Mouse (Mus musculus): ENCODE results near the gene Cetn4. TPM values are rescaled to one million over a fixed set of nuclear protein-coding genes. Genes with fewer than 3 reads are reported as not detected.
A peak's percentile ranks its signal among the peaks of the same experiment; 100 is the strongest.

The Cetn4 gene
- polyA plus RNA-seq, 1 experiment from 2014 or later: 6.5 TPM

- H3K9ac ChIP-seq (replicated peaks; ENCODE audit: low read depth): no peak overlapping the region
- H3K4me1 ChIP-seq (ENCODE audit: insufficient read depth, low read depth, low read length): no peaks in the 10 kb centered on the region
- ATAC-seq: no peak
- no peaks in the 10 kb centered on the region for H3K9me3 ChIP-seq (ENCODE audit: low read length)
- DNase-seq (ENCODE audit: low spot score): no peak
- 77% methylated on average over 1 of the region's 1 CpGs for WGBS
- no peaks in the 10 kb centered on the region for H3K27me3 ChIP-seq (replicated peaks; ENCODE audit: insufficient read depth, low read length)
- H3K4me2 ChIP-seq (replicated peaks; ENCODE audit: low read depth, low read length): no peak overlapping the region
- no peak overlapping the region for H3K4me3 ChIP-seq (ENCODE audit: low read depth, low read length)
- no peaks in the 10 kb centered on the region for H3K36me3 ChIP-seq (ENCODE audit: insufficient read depth, low read length)
- TF ChIP-seq CTCF (IDR thresholded peaks at IDR 0.05) (no peak), EP300 (IDR thresholded peaks at IDR 0.05) (no peak)
- no peak overlapping the region for H3K27ac ChIP-seq (ENCODE audit: low read length)
Observed at GRCm38 (mm10) chr3:37280221-37280620, 32.3 kb downstream of the Cetn4 start.

- no peak overlapping the region for H3K9ac ChIP-seq (replicated peaks; ENCODE audit: low read depth)
- no peaks in the 10 kb centered on the region for H3K36me3 ChIP-seq (ENCODE audit: insufficient read depth, low read length)
- no peak for TF ChIP-seq EP300 (IDR thresholded peaks at IDR 0.05)
- no peak for TF ChIP-seq CTCF (IDR thresholded peaks at IDR 0.05)
- H3K4me3 ChIP-seq (ENCODE audit: low read depth, low read length): no peak overlapping the region
- H3K4me2 ChIP-seq (replicated peaks; ENCODE audit: low read depth, low read length): no peak overlapping the region
- DNase-seq (ENCODE audit: low spot score): no peak
- no peaks in the 10 kb centered on the region for H3K9me3 ChIP-seq (ENCODE audit: low read length)
- H3K4me1 ChIP-seq (ENCODE audit: insufficient read depth, low read depth, low read length): no peaks in the 10 kb centered on the region
- no peak overlapping the region for H3K27ac ChIP-seq (ENCODE audit: low read length)
- no peaks in the 10 kb centered on the region for H3K27me3 ChIP-seq (replicated peaks; ENCODE audit: insufficient read depth, low read length)
- WGBS: 69% methylated on average over 6 of the region's 6 CpGs
- no peak for ATAC-seq
Observed at GRCm38 (mm10) chr3:37274661-37275060, 37.8 kb downstream of the Cetn4 start.

GRCm38 (mm10) chr3:37273092-37273491 is 39.4 kb downstream of the Cetn4 start:
- no peak overlapping the region for H3K27ac ChIP-seq (ENCODE audit: low read length)
- ATAC-seq (no peak), DNase-seq (ENCODE audit: low spot score) (no peak)
- no peak for TF ChIP-seq EP300 (IDR thresholded peaks at IDR 0.05)
- no peak for TF ChIP-seq CTCF (IDR thresholded peaks at IDR 0.05)
- no peaks in the 10 kb centered on the region for H3K36me3 ChIP-seq (ENCODE audit: insufficient read depth, low read length)
- 77% methylated on average over 7 of the region's 7 CpGs for WGBS
- no peak overlapping the region for H3K4me3 ChIP-seq (ENCODE audit: low read depth, low read length)
- H3K9ac ChIP-seq (replicated peaks; ENCODE audit: low read depth): no peak overlapping the region
- H3K4me1 ChIP-seq (ENCODE audit: insufficient read depth, low read depth, low read length): no peaks in the 10 kb centered on the region
- H3K4me2 ChIP-seq (replicated peaks; ENCODE audit: low read depth, low read length): no peak overlapping the region
- H3K9me3 ChIP-seq (ENCODE audit: low read length): no peaks in the 10 kb centered on the region
- no peaks in the 10 kb centered on the region for H3K27me3 ChIP-seq (replicated peaks; ENCODE audit: insufficient read depth, low read length)

GRCm38 (mm10) chr3:37271209-37271608 is 41.3 kb downstream of the Cetn4 start:
- TF ChIP-seq CTCF (IDR thresholded peaks at IDR 0.05) (peak; percentile 82), EP300 (IDR thresholded peaks at IDR 0.05) (no peak)
- DNase-seq (ENCODE audit: low spot score) (peak; percentile 49), ATAC-seq (no peak)
- Histone ChIP-seq H3K36me3 (ENCODE audit: insufficient read depth, low read length) (no peaks in the 10 kb centered on the region), H3K4me1 (ENCODE audit: insufficient read depth, low read depth, low read length) (no peaks in the 10 kb centered on the region), H3K27ac (ENCODE audit: low read length) (no peak overlapping the region), H3K27me3 (replicated peaks; ENCODE audit: insufficient read depth, low read length) (no peaks in the 10 kb centered on the region), H3K4me3 (ENCODE audit: low read depth, low read length) (no peak overlapping the region), H3K4me2 (replicated peaks; ENCODE audit: low read depth, low read length) (no peak overlapping the region), H3K9ac (replicated peaks; ENCODE audit: low read depth) (no peak overlapping the region), H3K9me3 (ENCODE audit: low read length) (no peaks in the 10 kb centered on the region)
- WGBS: 3% methylated on average over 1 of the region's 1 CpGs

GRCm38 (mm10) chr3:37269926-37270325 is 42.6 kb downstream of the Cetn4 start:
- no peak overlapping the region for H3K9ac ChIP-seq (replicated peaks; ENCODE audit: low read depth)
- H3K4me2 ChIP-seq (replicated peaks; ENCODE audit: low read depth, low read length): no peak overlapping the region
- no peak overlapping the region for H3K27ac ChIP-seq (ENCODE audit: low read length)
- no peak for ATAC-seq
- 84% methylated on average over 4 of the region's 4 CpGs for WGBS
- no peaks in the 10 kb centered on the region for H3K9me3 ChIP-seq (ENCODE audit: low read length)
- H3K4me3 ChIP-seq (ENCODE audit: low read depth, low read length): no peak overlapping the region
- no peak for DNase-seq (ENCODE audit: low spot score)
- H3K36me3 ChIP-seq (ENCODE audit: insufficient read depth, low read length): no peaks in the 10 kb centered on the region
- TF ChIP-seq CTCF (IDR thresholded peaks at IDR 0.05) (no peak), EP300 (IDR thresholded peaks at IDR 0.05) (no peak)
- H3K27me3 ChIP-seq (replicated peaks; ENCODE audit: insufficient read depth, low read length): no peaks in the 10 kb centered on the region
- no peaks in the 10 kb centered on the region for H3K4me1 ChIP-seq (ENCODE audit: insufficient read depth, low read depth, low read length)

- H3K36me3 ChIP-seq (ENCODE audit: insufficient read depth, low read length): no peaks in the 10 kb centered on the region
- H3K9me3 ChIP-seq (ENCODE audit: low read length): no peaks in the 10 kb centered on the region
- H3K4me1 ChIP-seq (ENCODE audit: insufficient read depth, low read depth, low read length): no peaks in the 10 kb centered on the region
- TF ChIP-seq EP300 (IDR thresholded peaks at IDR 0.05): no peak
- no peak for TF ChIP-seq CTCF (IDR thresholded peaks at IDR 0.05)
- ATAC-seq (no peak), DNase-seq (ENCODE audit: low spot score) (no peak)
- no peak overlapping the region for H3K4me2 ChIP-seq (replicated peaks; ENCODE audit: low read depth, low read length)
- no peaks in the 10 kb centered on the region for H3K27me3 ChIP-seq (replicated peaks; ENCODE audit: insufficient read depth, low read length)
- WGBS: 81% methylated on average over 11 of the region's 11 CpGs
- no peak overlapping the region for H3K9ac ChIP-seq (replicated peaks; ENCODE audit: low read depth)
- H3K27ac ChIP-seq (ENCODE audit: low read length): no peak overlapping the region
- no peak overlapping the region for H3K4me3 ChIP-seq (ENCODE audit: low read depth, low read length)
Observed at GRCm38 (mm10) chr3:37268338-37268737, 44.2 kb downstream of the Cetn4 start.

Measured in lung, postnatal 0 days (tissue).